Comparison of ENCODE assay signal across 13 mouse cellular contexts in the genomic region with DNA sequence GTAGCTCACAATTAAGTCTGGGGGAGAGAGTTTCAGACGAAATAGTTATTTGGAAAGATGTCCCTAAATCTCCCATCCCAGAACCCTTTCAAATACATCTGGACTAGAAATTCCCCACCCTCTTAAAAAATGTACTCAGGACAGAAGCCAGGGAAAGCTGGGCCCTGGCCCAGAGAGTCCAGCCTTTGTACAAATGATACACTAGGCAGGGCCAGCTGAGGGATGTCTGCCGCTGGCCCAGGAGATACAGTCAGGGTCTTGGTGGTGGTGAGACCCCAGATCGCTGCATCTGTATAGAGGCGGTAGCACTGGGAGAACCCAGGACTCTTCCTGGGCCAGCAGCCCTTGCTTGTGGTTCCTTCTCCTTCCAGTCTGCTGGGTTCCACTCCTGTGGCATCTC. TPM values are rescaled to one million over a fixed set of nuclear protein-coding genes. Genes with fewer than 3 reads are reported as not detected.
DNase-seq lines count a peak whose midpoint lies in the region; ATAC-seq lines count a peak whose summit lies in the region.
"Had no signal": no experiment of that assay in that cellular context is flagged by ENCODE, and none has a peak within 500 bp of the region (broad histone marks: within the 10 kb centered on the region; RNA-seq: fewer than 3 reads in every experiment).

No protein-coding gene starts in this region.

- no peaks in the 10 kb centered on the region for H3K4me1 ChIP-seq in forebrain, embryonic 13.5 days
- H3K4me1 ChIP-seq: hindbrain, embryonic 12.5 days; megakaryocyte, embryonic 14.5 days; neural tube, embryonic 13.5 days had no signal

- H3K9me3 ChIP-seq in forebrain, embryonic 13.5 days (replicated peaks) = no peaks in the 10 kb centered on the region
- H3K9me3 ChIP-seq: hindbrain, embryonic 12.5 days; neural tube, embryonic 13.5 days had no signal

- H3K4me3 ChIP-seq in forebrain, embryonic 13.5 days = no peak overlapping the region
- H3K4me3 ChIP-seq: erythroblast, embryonic 14.5 days; hindbrain, embryonic 12.5 days; megakaryocyte, embryonic 14.5 days; neural tube, embryonic 13.5 days had no signal

- no peaks in the 10 kb centered on the region for H3K27me3 ChIP-seq in forebrain, embryonic 13.5 days
- H3K27me3 ChIP-seq: hindbrain, embryonic 12.5 days; neural tube, embryonic 13.5 days had no signal

- H3K9ac ChIP-seq in forebrain, embryonic 13.5 days = no peak overlapping the region
- H3K9ac ChIP-seq: hindbrain, embryonic 12.5 days; neural tube, embryonic 13.5 days had no signal

- H3K4me2 ChIP-seq in forebrain, embryonic 13.5 days = no peak overlapping the region
- H3K4me2 ChIP-seq: hindbrain, embryonic 12.5 days; neural tube, embryonic 13.5 days had no signal

- WGBS in forebrain, embryonic 13.5 days = 89% methylated on average over 4 of the region's 4 CpGs

- no peaks in the 10 kb centered on the region for H3K36me3 ChIP-seq in forebrain, embryonic 13.5 days (ENCODE audit: poor library complexity, severe bottlenecking)
- H3K36me3 ChIP-seq: hindbrain, embryonic 12.5 days; neural tube, embryonic 13.5 days had no signal

- peak; percentile 4 for DNase-seq in kidney, adult 18-20 months
- DNase-seq in kidney, adult 8-10 months = no peak
- DNase-seq in gastrocnemius, adult 18-20 months (ENCODE audit: low spot score) = peak; percentile 77
- DNase-seq in heart, postnatal 4 days = peak; percentile 56
- peak; percentile 45 for DNase-seq in lung, postnatal 14 days
- DNase-seq in layer of hippocampus, postnatal 25 days (ENCODE audit: extremely low spot score in 1 of 2, low spot score in 1 of 2) = no peak
- DNase-seq in left cerebral cortex, adult 18-20 months (ENCODE audit: low spot score in 2 of 2) = no peak
- DNase-seq: B cell, adult 2 months had no signal

- ATAC-seq in forebrain, embryonic 13.5 days = no peak

- no peak overlapping the region for H3K27ac ChIP-seq in forebrain, embryonic 13.5 days
- H3K27ac ChIP-seq: hindbrain, embryonic 12.5 days had no signal

RNA-seq across cellular contexts. Expression of a gene that starts 20.6 kb away (rescaled TPM):
- 10 to 100 TPM; 32.0 to 33.3 TPM for total RNA-seq in gastrocnemius, adult 18-20 months (2021)
- 100 to 1,000 TPM; 201 to 217 TPM for total RNA-seq in heart, postnatal 4 days (2021)
- 4.4 and 5.4 TPM in 2 replicates for polyA plus RNA-seq in forebrain, embryonic 13.5 days (2015; fragmentation: Nextera tagmentation; extraction: Ambion mirVana)
- 1 to 10 TPM; 5.0 to 6.1 TPM for total RNA-seq in layer of hippocampus, postnatal 25 days (2021)
- total RNA-seq in left cerebral cortex, adult 18-20 months (2021) = 10 to 100 TPM in 1 of 2 experiments, 1 to 10 TPM in 1; 9.3 to 16.1 TPM
- polyA plus RNA-seq: erythroblast, embryonic 14.5 days had no signal

Comparison
In these comparisons a context has a peak if more than half of its experiments do, and no peak if none do; other contexts are left out.
1. DNase-seq: peak in kidney, adult 18-20 months (single experiment), gastrocnemius, adult 18-20 months (single experiment), heart, postnatal 4 days (single experiment) and lung, postnatal 14 days (single experiment); none in kidney, adult 8-10 months (0 of 2), layer of hippocampus, postnatal 25 days (0 of 2) and left cerebral cortex, adult 18-20 months (0 of 2).
2. RNA of a gene that starts 20.6 kb away (total RNA-seq): 201 to 217 TPM in heart, postnatal 4 days; 32.0 to 33.3 TPM in gastrocnemius, adult 18-20 months, 9.3 to 16.1 TPM in left cerebral cortex, adult 18-20 months and 5.0 to 6.1 TPM in layer of hippocampus, postnatal 25 days; every median in the first group is over 4 times any median in the second.